Mouse (Mus musculus): ENCODE measurements around the gene Ccdc84. TPM values are rescaled to one million over a fixed set of nuclear protein-coding genes. Genes with fewer than 3 reads are reported as not detected.

Gene Ccdc84
- polyA plus RNA-seq, 1 experiment from 2014 or later, result 24.0 TPM

GRCm38 (mm10) chr9:44405011-44405410 lies 13.4 kb downstream of the Ccdc84 start:
- peaks cover 45% of the 10 kb centered on the region for H3K36me3 ChIP-seq

GRCm38 (mm10) chr9:44401081-44401480 lies 17.3 kb downstream of the Ccdc84 start:
- no peak for ATAC-seq
- no peak overlapping the region for H3K4me3 ChIP-seq (replicated peaks)
- no peaks in the 10 kb centered on the region for H3K9me3 ChIP-seq
- no peak overlapping the region for H3K4me2 ChIP-seq (replicated peaks)
- 68% methylated on average over 4 of the region's 4 CpGs for WGBS
- H3K27ac ChIP-seq, result 0 out of 2 replicates have a peak overlapping the region, but pooled peaks have one; percentile 6
- H3K27me3 ChIP-seq (replicated peaks), result no peaks in the 10 kb centered on the region
- peaks cover 39% of the 10 kb centered on the region for H3K36me3 ChIP-seq
- H3K9ac ChIP-seq, result no peak overlapping the region
- peaks cover 20% of the 10 kb centered on the region; the same call in 1 of the 2 replicates for H3K4me1 ChIP-seq (replicated peaks)

More at GRCm38 (mm10) chr9:44405011-44405410, 13.4 kb downstream of the Ccdc84 start:
- H3K27ac ChIP-seq, result no peak overlapping the region
- H3K9ac ChIP-seq, result no peak overlapping the region
- H3K9me3 ChIP-seq, result no peaks in the 10 kb centered on the region
- 61% methylated on average over 3 of the region's 3 CpGs for WGBS
- no peak for ATAC-seq
- H3K4me1 ChIP-seq (replicated peaks), result peaks cover 12% of the 10 kb centered on the region; the same call in 1 of the 2 replicates
- no peak overlapping the region for H3K4me3 ChIP-seq (replicated peaks)
- no peak overlapping the region for H3K4me2 ChIP-seq (replicated peaks)
- H3K27me3 ChIP-seq (replicated peaks), result no peaks in the 10 kb centered on the region

GRCm38 (mm10) chr9:44399795-44400114 lies 18.6 kb downstream of the Ccdc84 start:
- H3K4me3 ChIP-seq (replicated peaks), result 0 out of 2 replicates have a peak overlapping the region, but pooled peaks have one; percentile 63
- no peak overlapping the region; the same call in 1 of the 2 replicates for H3K4me2 ChIP-seq (replicated peaks)
- no peak overlapping the region for H3K27ac ChIP-seq
- peaks cover 18% of the 10 kb centered on the region; the same call in 1 of the 2 replicates for H3K4me1 ChIP-seq (replicated peaks)
- peaks cover 36% of the 10 kb centered on the region for H3K36me3 ChIP-seq
- H3K27me3 ChIP-seq (replicated peaks), result no peaks in the 10 kb centered on the region
- ATAC-seq, result no peak
- H3K9me3 ChIP-seq, result no peaks in the 10 kb centered on the region
- H3K9ac ChIP-seq, result no peak overlapping the region
- 90% methylated on average over 6 of the region's 6 CpGs for WGBS

- peak overlapping the region; percentile 79 for H3K9ac ChIP-seq
- no peaks in the 10 kb centered on the region for H3K9me3 ChIP-seq
- ATAC-seq, result no peak
- peak overlapping the region; percentile 79 for H3K4me2 ChIP-seq (replicated peaks)
- H3K27ac ChIP-seq, result no peak overlapping the region
- H3K36me3 ChIP-seq, result peaks cover 32% of the 10 kb centered on the region
- H3K4me1 ChIP-seq (replicated peaks), result peaks cover 18% of the 10 kb centered on the region; the same call in 1 of the 2 replicates
- no peaks in the 10 kb centered on the region for H3K27me3 ChIP-seq (replicated peaks)
- WGBS, result 72% methylated on average over 13 of the region's 13 CpGs
- H3K4me3 ChIP-seq (replicated peaks), result peak overlapping the region; percentile 63
Measured at GRCm38 (mm10) chr9:44399114-44399794, 19.1 kb downstream of the Ccdc84 start.

DNA sequence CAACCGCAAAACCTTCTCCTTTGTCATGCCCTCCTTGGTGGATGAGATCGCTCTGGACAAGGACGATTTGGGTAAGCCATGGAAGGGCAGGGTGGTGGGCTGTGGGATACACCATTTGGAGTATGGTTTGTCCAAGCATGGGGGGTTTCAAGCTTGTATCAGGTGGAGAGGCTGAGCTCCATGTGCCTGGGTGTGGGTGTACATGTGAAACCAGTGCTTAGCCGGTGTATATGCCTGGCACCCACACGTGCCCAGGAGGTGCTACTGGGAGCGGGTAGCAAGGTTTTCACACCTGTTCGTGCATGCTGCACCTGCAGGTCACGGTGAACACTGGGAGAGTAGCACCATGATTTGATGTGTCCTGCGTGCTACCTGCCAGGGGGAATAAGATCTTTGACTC lies 19.8 kb downstream of the Ccdc84 start:
- H3K9ac ChIP-seq, result peak overlapping the region; percentile 79
- no peak for ATAC-seq
- WGBS, result 64% methylated on average over 9 of the region's 9 CpGs

DNA sequence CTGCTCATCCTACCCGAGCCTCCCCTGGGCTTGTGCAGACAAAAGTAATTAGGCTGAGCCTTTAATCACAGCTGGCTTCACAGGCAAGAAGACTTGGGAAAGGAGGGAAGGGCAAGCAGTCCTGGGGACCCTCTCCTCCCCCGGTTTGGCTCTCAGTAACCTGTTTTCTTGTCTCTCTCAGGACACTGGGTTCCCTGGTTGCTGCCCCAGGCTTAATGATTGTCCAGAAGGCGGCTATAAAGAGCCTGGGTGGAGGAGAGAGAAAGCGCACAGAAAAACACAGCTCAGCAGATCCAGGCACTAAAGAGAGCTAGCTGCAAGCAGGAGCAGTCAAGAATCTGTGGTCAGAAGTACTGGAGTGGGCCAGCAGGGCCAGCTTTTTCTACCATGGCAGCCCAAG lies 20.3 kb downstream of the Ccdc84 start:
- peaks cover 18% of the 10 kb centered on the region; the same call in 1 of the 2 replicates for H3K4me1 ChIP-seq (replicated peaks)
- ATAC-seq, result peak; percentile 10; the same call in 1 of the 2 replicates
- H3K9ac ChIP-seq, result peak overlapping the region; percentile 79
- H3K27me3 ChIP-seq (replicated peaks), result no peaks in the 10 kb centered on the region
- peak overlapping the region; percentile 85 for H3K27ac ChIP-seq
- WGBS, result 19% methylated on average over 4 of the region's 4 CpGs
- peaks cover 23% of the 10 kb centered on the region for H3K36me3 ChIP-seq
- H3K9me3 ChIP-seq, result no peaks in the 10 kb centered on the region
- H3K4me2 ChIP-seq (replicated peaks), result peak overlapping the region; percentile 79
- H3K4me3 ChIP-seq (replicated peaks), result peak overlapping the region; percentile 63

More for the DNA sequence above, 19.8 kb downstream of the Ccdc84 start:
- Histone ChIP-seq H3K27ac (peak overlapping the region; percentile 85), H3K4me2 (replicated peaks) (peak overlapping the region; percentile 79), H3K27me3 (replicated peaks) (no peaks in the 10 kb centered on the region), H3K4me3 (replicated peaks) (peak overlapping the region; percentile 63), H3K9me3 (no peaks in the 10 kb centered on the region), H3K4me1 (replicated peaks) (peaks cover 18% of the 10 kb centered on the region; the same call in 1 of the 2 replicates), H3K36me3 (peaks cover 26% of the 10 kb centered on the region)

GRCm38 (mm10) chr9:44396684-44397411 lies 21.5 kb downstream of the Ccdc84 start, which contains the start of gene Slc37a4:
Gene Slc37a4, plus strand, starts transcription at chr9:44396852.
- ATAC-seq, result peak; percentile 98
- Histone ChIP-seq H3K36me3 (peaks cover 17% of the 10 kb centered on the region), H3K4me2 (replicated peaks) (peak within 1 kb of the TSS; percentile 79), H3K9me3 (no peaks in the 10 kb centered on the region), H3K27ac (peak within 1 kb of the TSS; percentile 85), H3K9ac (peak within 1 kb of the TSS; percentile 79), H3K27me3 (replicated peaks) (no peaks in the 10 kb centered on the region), H3K4me3 (replicated peaks) (peak within 1 kb of the TSS; percentile 63), H3K4me1 (replicated peaks) (peaks cover 18% of the 10 kb centered on the region; the same call in 1 of the 2 replicates)
- under 1% methylated on average over 43 of the region's 43 CpGs for WGBS

DNA sequence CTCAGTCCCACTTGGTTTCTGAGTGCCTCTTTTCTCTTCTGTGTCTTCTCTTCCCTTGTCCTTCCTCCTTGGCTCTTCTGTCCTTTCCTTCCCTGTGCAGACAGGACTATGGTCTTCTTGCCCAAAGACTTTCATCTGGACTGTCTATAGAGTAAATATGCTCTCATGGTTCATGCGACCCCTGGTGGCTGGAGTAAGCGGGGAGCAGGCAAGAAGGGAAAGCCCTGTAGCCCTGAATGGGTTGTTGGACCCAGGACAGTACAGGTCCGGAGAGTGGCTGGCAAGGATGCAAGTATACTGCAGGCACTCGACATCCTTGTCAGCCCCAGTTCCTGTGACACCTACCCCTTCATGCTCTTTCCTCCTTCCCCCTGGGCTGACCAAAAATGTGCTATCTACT lies 26.9 kb downstream of the Ccdc84 start:
- WGBS, result 32% methylated on average over 4 of the region's 4 CpGs

DNA sequence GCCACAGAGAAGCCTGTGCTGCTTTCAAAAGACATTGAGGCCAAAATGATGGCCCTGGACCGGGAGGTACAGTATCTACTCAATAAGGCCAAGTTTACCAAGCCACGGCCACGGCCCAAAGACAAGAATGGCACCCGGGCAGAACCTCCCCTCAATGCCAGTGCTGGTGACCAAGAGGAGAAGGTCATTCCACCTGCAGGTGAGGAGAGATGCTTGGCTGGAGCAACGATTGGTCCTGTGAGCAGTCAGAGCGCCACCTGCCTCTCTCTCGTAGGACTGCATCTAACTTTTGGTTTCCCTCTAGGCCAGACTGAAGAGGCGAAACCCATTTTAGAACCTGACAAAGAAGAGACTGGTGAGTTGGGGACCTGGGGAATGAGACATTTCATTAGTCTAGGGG lies 29.1 kb downstream of the Ccdc84 start:
- no peak overlapping the region for H3K9ac ChIP-seq
- ATAC-seq, result no peak
- H3K4me3 ChIP-seq (replicated peaks), result no peak overlapping the region
- H3K9me3 ChIP-seq, result no peaks in the 10 kb centered on the region
- 59% methylated on average over 8 of the region's 8 CpGs for WGBS
- no peaks in the 10 kb centered on the region for H3K4me1 ChIP-seq (replicated peaks)
- no peak overlapping the region for H3K27ac ChIP-seq
- peaks cover 46% of the 10 kb centered on the region for H3K36me3 ChIP-seq
- H3K27me3 ChIP-seq (replicated peaks), result no peaks in the 10 kb centered on the region
- no peak overlapping the region for H3K4me2 ChIP-seq (replicated peaks)

More for the DNA sequence above, 26.9 kb downstream of the Ccdc84 start:
- no peak overlapping the region for H3K9ac ChIP-seq
- no peak overlapping the region for H3K27ac ChIP-seq
- H3K4me2 ChIP-seq (replicated peaks), result no peak overlapping the region
- H3K27me3 ChIP-seq (replicated peaks), result no peaks in the 10 kb centered on the region
- ATAC-seq, result peak; percentile 63; the same call in 1 of the 2 replicates
- H3K36me3 ChIP-seq, result peaks cover 37% of the 10 kb centered on the region
- H3K4me3 ChIP-seq (replicated peaks), result no peak overlapping the region
- no peaks in the 10 kb centered on the region for H3K4me1 ChIP-seq (replicated peaks)
- no peaks in the 10 kb centered on the region for H3K9me3 ChIP-seq

- H3K27ac ChIP-seq, result no peak overlapping the region
- 81% methylated on average over 3 of the region's 3 CpGs for WGBS
- no peak for ATAC-seq
- no peak overlapping the region for H3K4me3 ChIP-seq (replicated peaks)
- no peaks in the 10 kb centered on the region for H3K4me1 ChIP-seq (replicated peaks)
- peaks cover 63% of the 10 kb centered on the region for H3K36me3 ChIP-seq
- no peak overlapping the region for H3K4me2 ChIP-seq (replicated peaks)
- H3K27me3 ChIP-seq (replicated peaks), result no peaks in the 10 kb centered on the region
- H3K9me3 ChIP-seq, result no peaks in the 10 kb centered on the region
- H3K9ac ChIP-seq, result no peak overlapping the region
Measured at GRCm38 (mm10) chr9:44387221-44387620, 31.1 kb downstream of the Ccdc84 start.

DNA sequence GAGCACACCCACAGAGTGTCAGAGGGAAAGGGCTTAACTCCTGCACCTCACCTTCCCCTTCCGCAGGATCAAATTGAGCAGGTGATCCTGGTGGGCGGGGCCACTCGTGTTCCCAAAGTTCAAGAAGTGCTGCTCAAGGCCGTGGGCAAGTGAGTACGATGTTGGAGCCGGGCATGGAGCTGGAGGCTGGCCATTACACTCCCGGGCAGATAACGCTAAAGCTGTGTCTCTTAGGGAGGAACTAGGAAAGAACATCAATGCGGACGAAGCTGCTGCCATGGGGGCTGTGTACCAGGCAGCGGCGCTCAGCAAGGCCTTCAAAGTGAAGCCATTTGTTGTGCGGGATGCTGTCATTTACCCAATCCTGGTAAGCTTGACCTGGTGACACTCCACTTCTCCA lies 33.8 kb downstream of the Ccdc84 start:
- Histone ChIP-seq H3K4me2 (replicated peaks) (no peak overlapping the region), H3K27ac (no peak overlapping the region), H3K9ac (no peak overlapping the region), H3K36me3 (peaks cover 55% of the 10 kb centered on the region), H3K27me3 (replicated peaks) (no peaks in the 10 kb centered on the region), H3K9me3 (no peaks in the 10 kb centered on the region), H3K4me3 (replicated peaks) (no peak overlapping the region), H3K4me1 (replicated peaks) (peaks cover 14% of the 10 kb centered on the region)
- WGBS, result 88% methylated on average over 13 of the region's 13 CpGs
- ATAC-seq, result no peak

- ATAC-seq, result peak; percentile 26
- Histone ChIP-seq H3K4me3 (replicated peaks) (peak overlapping the region; percentile 75), H3K4me2 (replicated peaks) (peak overlapping the region; percentile 87), H3K36me3 (peaks cover 24% of the 10 kb centered on the region), H3K27ac (peak overlapping the region; percentile 86), H3K9me3 (no peaks in the 10 kb centered on the region), H3K9ac (peak overlapping the region; percentile 83), H3K27me3 (replicated peaks) (no peaks in the 10 kb centered on the region), H3K4me1 (replicated peaks) (peaks cover 14% of the 10 kb centered on the region)
- WGBS, result 5% methylated on average over 15 of the region's 15 CpGs
Measured at GRCm38 (mm10) chr9:44379862-44380261, 38.5 kb downstream of the Ccdc84 start.

Data from intestine, embryonic 15.5 days (tissue).